Mouse (Mus musculus): Measurements from ENCODE around the gene Scube2.

Gene Scube2

DNA sequence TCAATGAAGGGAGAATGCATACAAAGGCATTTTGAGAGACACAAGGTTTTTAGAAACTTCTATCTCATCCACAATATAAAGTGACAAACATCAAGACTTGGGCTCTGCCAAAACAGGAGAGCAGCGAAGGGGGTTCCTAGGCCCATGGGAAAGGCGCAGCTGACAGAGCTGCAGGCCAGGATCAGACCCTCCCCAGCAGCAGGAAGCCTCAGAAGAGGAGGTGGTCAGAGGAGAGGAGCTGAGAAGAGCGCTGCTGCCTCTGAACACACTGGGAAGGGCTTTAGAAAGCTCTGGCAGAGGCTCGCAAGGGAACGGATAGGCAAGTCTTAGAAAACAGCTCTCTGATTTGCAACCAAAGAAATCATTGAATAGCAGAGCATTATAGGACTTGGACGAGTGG, 24.4 kb downstream of the Scube2 start:
- H3K27me3 ChIP-seq (ENCODE audit: control insufficient read depth, insufficient read depth, low read length, poor library complexity, severe bottlenecking) = no peaks in the 10 kb centered on the region
- no peaks in the 10 kb centered on the region for H3K36me3 ChIP-seq (ENCODE audit: control insufficient read depth, insufficient read depth, low read length, poor library complexity, severe bottlenecking)
- DNase-seq (ENCODE audit: low read depth, low spot score) = no peak

DNA sequence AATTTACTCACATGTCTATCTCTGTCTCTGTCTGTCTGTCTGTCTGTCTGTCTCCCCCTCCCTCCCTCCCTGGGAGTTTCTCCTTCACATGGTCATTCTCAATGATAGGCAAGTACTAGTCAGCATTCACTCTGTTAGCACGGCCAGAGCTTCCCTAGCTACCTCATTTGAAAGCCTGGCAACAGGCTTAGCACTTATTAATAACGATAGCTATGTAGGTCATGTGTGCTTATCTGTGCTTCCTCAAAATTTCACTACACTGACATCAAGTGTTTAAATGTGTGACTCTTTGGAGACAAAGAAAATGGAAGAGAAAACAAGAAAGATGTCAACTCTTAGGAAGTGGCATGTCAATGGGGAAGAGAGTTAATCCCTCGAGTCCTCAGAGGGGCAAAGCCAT, 26.9 kb downstream of the Scube2 start:
- Histone ChIP-seq H3K27me3 (ENCODE audit: control insufficient read depth, insufficient read depth, low read length, poor library complexity, severe bottlenecking) (no peaks in the 10 kb centered on the region), H3K36me3 (ENCODE audit: control insufficient read depth, insufficient read depth, low read length, poor library complexity, severe bottlenecking) (no peaks in the 10 kb centered on the region)
- DNase-seq (ENCODE audit: low read depth, low spot score) = no peak

DNA sequence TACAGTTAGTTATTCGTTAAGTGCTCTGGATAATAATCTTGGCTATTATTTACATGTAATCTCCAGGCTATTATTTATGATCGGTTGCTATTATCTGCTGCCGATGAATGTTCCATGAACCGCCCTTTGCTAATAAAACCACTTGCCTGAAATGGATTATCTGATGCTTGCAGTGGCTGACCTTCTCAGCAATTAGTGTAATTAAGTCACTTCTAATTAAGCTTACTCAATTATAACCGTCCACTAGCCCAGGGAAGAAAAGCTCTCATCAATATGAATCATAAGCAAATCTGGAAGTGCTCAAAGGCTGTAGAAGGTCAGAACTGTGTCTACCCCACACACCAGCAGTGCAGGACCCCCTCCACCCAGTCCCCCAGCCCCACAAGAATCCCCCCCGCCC, 27.8 kb downstream of the Scube2 start:
- no peak for DNase-seq (ENCODE audit: low read depth, low spot score)
- H3K36me3 ChIP-seq (ENCODE audit: control insufficient read depth, insufficient read depth, low read length, poor library complexity, severe bottlenecking) = no peaks in the 10 kb centered on the region
- H3K27me3 ChIP-seq (ENCODE audit: control insufficient read depth, insufficient read depth, low read length, poor library complexity, severe bottlenecking) = no peaks in the 10 kb centered on the region

DNA sequence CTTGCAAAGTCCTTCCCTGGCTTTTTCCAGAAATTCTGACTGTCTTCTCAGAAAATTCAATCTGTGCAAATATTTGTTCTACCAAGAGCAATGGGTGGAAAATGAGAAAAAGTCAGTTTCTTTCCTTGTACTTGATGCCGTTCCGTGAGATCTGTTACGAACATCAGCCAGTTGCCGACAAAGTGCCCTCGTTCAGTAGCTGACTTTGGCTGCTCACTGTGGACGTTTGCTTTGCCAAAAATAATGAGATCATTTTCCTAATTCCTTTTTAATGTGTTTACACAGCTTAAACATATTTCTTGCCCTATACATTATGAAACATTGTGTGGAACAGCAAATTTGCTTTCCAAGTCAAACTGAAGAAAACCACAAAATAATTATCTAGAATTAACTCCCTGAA, 30.6 kb downstream of the Scube2 start:
- H3K27me3 ChIP-seq (ENCODE audit: control insufficient read depth, insufficient read depth, low read length, poor library complexity, severe bottlenecking) = no peaks in the 10 kb centered on the region
- no peak for DNase-seq (ENCODE audit: low read depth, low spot score)

DNA sequence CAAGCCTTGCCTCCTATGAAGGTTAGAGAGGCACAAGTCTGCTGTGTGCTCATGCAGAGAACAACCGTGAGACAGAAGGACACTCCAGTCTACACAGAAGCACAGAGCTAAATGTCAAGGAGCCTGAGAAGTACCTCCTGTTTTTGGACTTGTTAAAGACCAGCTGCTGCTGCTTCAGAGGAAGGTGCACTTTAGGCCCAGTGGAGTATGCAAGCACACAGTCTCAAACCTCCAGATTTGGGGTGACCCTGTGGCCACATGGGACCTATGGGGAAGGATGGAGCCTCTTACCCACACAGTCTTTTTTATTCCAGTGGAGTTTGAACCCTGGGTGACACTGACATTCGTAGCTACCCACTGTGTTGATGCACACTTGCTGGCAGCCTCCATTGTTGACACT, 34.1 kb downstream of the Scube2 start:
- no peaks in the 10 kb centered on the region for H3K27me3 ChIP-seq (ENCODE audit: control insufficient read depth, insufficient read depth, low read length, poor library complexity, severe bottlenecking)
- H3K36me3 ChIP-seq (ENCODE audit: control insufficient read depth, insufficient read depth, low read length, poor library complexity, severe bottlenecking) = no peaks in the 10 kb centered on the region
- DNase-seq (ENCODE audit: low read depth, low spot score) = no peak

More for the DNA sequence above, 30.6 kb downstream of the Scube2 start:
- no peaks in the 10 kb centered on the region for H3K36me3 ChIP-seq (ENCODE audit: control insufficient read depth, insufficient read depth, low read length, poor library complexity, severe bottlenecking)

DNA sequence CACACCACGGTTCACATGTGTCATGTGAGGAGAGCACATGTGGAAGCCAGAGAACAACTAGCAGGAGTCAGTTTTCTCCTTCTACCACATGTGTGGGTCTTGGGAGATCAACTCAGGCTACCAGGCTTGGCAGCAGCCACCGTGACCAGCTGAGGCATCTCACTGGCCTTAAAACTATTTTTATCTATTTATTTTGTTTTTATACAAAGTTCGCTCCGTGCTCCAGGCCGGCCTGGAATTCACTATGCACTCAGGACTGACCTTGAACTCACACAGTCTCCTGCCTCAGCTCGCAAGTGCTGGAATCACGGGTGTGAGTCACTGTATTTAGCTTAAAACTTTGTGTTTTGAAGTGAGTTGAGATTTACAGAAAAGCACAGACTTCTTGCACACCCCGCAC, 38.6 kb downstream of the Scube2 start:
- H3K27me3 ChIP-seq (ENCODE audit: control insufficient read depth, insufficient read depth, low read length, poor library complexity, severe bottlenecking) = no peaks in the 10 kb centered on the region
- no peaks in the 10 kb centered on the region for H3K36me3 ChIP-seq (ENCODE audit: control insufficient read depth, insufficient read depth, low read length, poor library complexity, severe bottlenecking)
- no peak for DNase-seq (ENCODE audit: low read depth, low spot score)

DNA sequence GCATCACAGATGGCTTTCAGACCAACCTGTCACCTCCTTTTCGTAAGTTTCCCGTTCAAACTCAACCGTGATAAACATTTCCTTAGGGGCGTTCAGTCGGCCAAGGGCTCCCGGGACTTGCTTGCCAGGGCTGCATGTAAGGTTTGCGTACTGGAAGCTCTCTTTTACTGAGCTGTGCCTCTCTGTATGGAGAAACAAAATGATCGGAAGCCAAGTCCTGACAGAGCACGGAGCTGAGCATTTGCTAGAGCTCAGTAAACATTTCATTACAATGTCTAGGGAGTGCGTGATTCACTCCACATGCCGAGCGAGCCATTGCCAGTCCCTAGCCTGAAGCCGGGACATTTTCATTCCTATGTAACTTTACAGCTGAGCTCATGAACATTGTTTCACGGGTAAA, 40.2 kb downstream of the Scube2 start:
- Histone ChIP-seq H3K36me3 (ENCODE audit: control insufficient read depth, insufficient read depth, low read length, poor library complexity, severe bottlenecking) (no peaks in the 10 kb centered on the region), H3K27me3 (ENCODE audit: control insufficient read depth, insufficient read depth, low read length, poor library complexity, severe bottlenecking) (no peaks in the 10 kb centered on the region)
- no peak for DNase-seq (ENCODE audit: low read depth, low spot score)

DNA sequence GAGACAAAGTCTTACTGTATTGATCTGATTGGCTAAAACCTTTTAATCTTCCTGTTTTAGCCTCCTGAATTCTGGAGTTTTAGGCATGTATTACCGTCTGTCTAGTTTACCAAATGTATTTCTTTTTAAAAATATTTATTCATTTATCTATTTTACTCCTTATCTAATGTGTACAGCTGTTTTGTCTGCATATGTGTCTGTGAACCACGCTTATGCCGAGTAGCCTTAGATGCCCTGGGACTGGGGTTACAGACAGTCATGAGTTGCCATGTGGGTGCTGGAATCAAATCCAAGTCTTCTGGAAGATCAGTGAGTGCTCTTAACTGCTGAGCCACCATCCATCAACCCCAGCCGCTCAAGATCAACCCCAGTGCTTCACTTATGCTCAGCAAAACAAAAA, 46.9 kb downstream of the Scube2 start:
- no peak for DNase-seq (ENCODE audit: low read depth, low spot score)
- no peaks in the 10 kb centered on the region for H3K36me3 ChIP-seq (ENCODE audit: control insufficient read depth, insufficient read depth, low read length, poor library complexity, severe bottlenecking)
- H3K27me3 ChIP-seq (ENCODE audit: control insufficient read depth, insufficient read depth, low read length, poor library complexity, severe bottlenecking) = no peaks in the 10 kb centered on the region

DNA sequence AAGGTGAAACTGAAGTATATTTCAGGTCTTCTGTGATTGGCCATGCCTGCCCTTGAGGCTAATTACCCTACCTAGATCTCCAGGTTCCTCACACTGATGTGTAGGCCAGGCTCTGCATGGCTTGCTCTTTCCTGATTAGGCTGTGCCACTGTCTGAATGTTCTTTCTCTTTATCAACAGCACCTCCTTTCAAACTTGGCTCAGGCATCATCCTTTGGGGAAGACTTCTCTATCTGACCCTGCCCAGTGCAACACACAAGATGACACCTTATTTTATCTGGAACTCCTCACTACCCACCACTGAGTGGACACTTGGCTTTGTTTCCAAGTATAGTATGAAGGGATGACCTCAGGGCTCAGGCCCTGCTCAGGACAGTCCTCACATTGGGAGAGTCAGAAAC, 47.5 kb downstream of the Scube2 start:
- Histone ChIP-seq H3K36me3 (ENCODE audit: control insufficient read depth, insufficient read depth, low read length, poor library complexity, severe bottlenecking) (no peaks in the 10 kb centered on the region), H3K27me3 (ENCODE audit: control insufficient read depth, insufficient read depth, low read length, poor library complexity, severe bottlenecking) (no peaks in the 10 kb centered on the region)
- DNase-seq (ENCODE audit: low read depth, low spot score) = no peak

DNA sequence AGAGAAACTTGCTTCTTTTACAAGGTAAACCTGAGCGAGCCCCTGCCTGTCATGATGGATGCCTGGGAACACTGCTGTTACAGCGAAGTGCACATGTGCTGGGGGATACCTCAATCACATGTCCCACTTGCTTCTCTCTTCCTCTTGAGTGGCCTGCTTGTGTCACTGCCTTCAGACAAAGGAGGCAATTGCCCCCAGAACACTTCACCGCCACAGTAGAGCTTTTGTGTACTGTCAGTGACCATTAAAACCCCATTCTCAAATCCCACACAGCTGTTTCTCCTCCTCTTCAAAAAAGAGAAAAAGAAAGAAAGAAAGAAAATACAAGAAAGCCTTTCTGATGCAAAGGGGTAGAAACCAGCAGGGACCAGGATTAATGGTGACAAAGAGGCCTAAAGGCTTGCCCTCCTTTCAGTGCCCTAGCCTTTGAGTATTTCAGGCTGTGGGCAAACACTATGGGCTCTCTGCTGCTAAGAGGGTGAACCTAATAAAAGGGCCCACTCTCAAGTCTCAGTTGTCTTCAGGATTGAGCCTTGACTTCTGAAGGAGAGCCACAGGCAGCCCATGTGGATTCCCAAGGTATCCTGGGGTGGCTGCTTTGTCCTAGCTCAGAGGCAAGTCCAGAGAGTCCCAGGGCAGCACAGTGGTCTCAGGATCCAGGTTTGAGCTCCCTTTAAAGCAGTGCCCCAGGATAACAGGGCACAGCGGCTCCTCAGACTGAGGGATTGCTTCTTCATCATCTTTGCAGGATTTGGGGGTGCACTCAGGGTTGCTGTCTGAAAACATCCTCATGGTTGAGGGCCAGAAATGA, 51.9 kb downstream of the Scube2 start:
- H3K36me3 ChIP-seq (ENCODE audit: control insufficient read depth, insufficient read depth, low read length, poor library complexity, severe bottlenecking) = no peaks in the 10 kb centered on the region
- no peak for DNase-seq (ENCODE audit: low read depth, low spot score)

DNA sequence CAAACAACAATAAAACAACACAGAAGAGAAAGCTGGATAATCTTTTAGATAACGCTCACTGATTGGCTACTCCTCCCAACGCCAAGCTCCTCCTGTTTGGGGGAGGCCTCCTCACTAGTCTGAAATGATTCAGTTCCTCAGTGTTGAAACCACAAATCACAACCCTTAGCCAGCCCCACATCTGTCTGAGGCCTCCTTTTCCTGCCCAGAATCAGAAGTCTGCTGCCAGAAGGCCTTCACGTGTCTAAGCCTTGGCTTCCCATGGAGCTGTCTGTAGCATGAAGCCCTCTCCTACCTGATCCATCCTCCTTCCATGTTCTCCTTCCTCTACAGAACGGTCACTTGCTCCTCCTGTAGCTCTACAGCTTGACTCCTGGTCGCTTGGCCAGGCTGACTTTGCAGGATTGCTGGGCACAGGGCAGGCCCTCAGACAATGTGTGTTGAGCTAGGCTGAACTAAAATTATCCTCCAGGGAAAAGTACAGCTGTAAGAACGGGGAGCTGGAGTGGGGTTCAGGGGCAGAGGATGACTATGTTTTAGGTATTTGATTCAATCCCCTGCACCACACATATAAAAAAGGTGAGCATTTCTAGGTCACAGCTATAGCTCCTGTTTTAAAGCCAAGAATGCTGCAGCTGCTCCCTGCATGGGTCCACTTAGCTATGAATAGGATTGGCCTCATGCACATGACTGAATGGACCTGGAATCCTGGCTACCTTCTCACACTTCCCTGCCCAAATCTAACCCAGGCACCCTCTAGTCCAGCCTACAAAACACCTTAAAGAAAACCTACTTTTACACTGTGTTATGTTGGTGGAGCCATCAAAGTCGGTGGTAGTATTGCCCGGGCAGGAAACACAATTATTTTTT, 57.6 kb downstream of the Scube2 start:
- no peaks in the 10 kb centered on the region for H3K27me3 ChIP-seq (ENCODE audit: control insufficient read depth, insufficient read depth, low read length, poor library complexity, severe bottlenecking)
- H3K36me3 ChIP-seq (ENCODE audit: control insufficient read depth, insufficient read depth, low read length, poor library complexity, severe bottlenecking) = no peaks in the 10 kb centered on the region
- no peak for DNase-seq (ENCODE audit: low read depth, low spot score)

More for the DNA sequence above, 51.9 kb downstream of the Scube2 start:
- no peaks in the 10 kb centered on the region for H3K27me3 ChIP-seq (ENCODE audit: control insufficient read depth, insufficient read depth, low read length, poor library complexity, severe bottlenecking)

DNA sequence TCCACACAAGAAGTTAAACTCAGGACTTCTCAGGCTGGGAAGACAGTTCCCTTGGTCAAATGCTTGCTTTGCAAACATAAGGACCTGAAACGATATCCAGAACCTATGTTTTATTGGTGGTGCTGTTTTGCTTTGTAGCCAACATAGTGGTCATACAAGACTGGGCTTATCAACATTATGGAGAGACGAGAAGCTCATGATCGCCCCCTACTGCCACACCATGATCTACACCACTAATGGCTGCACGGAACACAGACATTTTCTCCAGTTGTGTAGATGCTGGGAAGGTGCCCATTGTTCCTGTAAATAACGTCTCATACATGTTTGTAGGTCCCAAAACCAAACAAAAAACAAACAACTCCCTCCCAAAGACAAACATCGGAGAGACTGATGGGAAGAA, 60.6 kb downstream of the Scube2 start:
- Histone ChIP-seq H3K36me3 (ENCODE audit: control insufficient read depth, insufficient read depth, low read length, poor library complexity, severe bottlenecking) (no peaks in the 10 kb centered on the region), H3K27me3 (ENCODE audit: control insufficient read depth, insufficient read depth, low read length, poor library complexity, severe bottlenecking) (no peaks in the 10 kb centered on the region)
- peak; percentile 44 for DNase-seq (ENCODE audit: low read depth, low spot score)

DNA sequence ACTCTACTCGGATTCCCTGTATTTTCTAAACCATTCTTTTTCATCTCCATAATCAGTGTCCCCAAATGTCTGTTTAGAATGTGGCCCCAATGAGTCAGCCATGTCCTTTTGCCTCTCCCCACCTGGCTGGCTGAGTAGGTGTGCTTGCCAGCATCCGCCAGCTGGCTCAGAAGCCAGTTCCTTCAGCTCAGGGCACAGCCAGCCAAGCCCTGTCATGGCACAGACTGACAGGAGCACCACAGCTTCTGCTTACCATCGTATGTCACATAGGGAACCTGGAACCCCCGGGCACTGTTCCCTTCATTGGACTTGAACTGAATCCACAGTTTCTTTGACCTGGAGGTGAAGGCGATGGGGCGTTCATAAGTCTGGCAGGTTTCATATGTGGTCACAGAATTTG, 61.1 kb downstream of the Scube2 start:
- Histone ChIP-seq H3K27me3 (ENCODE audit: control insufficient read depth, insufficient read depth, low read length, poor library complexity, severe bottlenecking) (no peaks in the 10 kb centered on the region), H3K36me3 (ENCODE audit: control insufficient read depth, insufficient read depth, low read length, poor library complexity, severe bottlenecking) (no peaks in the 10 kb centered on the region)
- DNase-seq (ENCODE audit: low read depth, low spot score) = no peak

DNA sequence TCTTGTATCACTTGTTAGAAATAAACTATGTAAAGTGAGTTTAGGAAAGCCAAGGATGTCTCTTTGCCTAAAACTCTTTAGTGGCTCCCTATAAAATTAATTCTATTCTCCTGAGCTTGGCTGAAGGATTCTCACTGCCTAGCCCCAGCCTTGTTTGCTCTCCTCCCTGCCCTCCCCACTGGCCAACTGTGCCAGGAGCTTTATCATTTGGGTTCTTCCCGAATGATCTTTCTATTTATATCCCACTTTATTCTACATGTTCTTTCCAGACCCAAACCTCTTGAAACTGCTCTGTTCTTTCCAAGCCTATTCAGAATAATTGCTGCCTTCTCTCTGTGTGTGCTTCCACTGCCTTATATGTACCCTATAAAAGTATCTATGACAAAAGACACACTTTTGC, 62.0 kb downstream of the Scube2 start:
- H3K36me3 ChIP-seq (ENCODE audit: control insufficient read depth, insufficient read depth, low read length, poor library complexity, severe bottlenecking) = no peaks in the 10 kb centered on the region
- no peaks in the 10 kb centered on the region for H3K27me3 ChIP-seq (ENCODE audit: control insufficient read depth, insufficient read depth, low read length, poor library complexity, severe bottlenecking)
- no peak for DNase-seq (ENCODE audit: low read depth, low spot score)

DNA sequence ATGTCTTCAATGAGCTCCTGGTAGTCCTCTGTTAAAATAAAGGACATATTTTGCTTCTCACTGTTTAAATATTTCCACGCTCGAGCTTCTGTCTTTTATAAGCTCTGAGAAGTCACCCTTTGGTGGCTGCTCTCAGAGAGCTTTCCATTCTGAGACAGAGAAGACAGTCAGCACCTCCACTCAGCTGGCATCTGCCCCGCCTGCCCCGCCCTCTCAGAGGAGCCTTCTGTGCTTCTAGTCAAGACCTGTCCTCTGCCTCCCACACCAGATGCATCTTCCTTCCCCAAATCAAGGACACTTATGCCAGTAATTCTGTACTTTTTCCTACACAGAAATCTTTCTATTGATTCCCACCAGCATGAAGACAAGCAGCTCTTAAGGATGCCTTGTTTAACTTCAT, 64.9 kb downstream of the Scube2 start:
- Histone ChIP-seq H3K27me3 (ENCODE audit: control insufficient read depth, insufficient read depth, low read length, poor library complexity, severe bottlenecking) (no peaks in the 10 kb centered on the region), H3K36me3 (ENCODE audit: control insufficient read depth, insufficient read depth, low read length, poor library complexity, severe bottlenecking) (no peaks in the 10 kb centered on the region)
- DNase-seq (ENCODE audit: low read depth, low spot score) = no peak
